Mouse (Mus musculus) G1E (cell line): ENCODE results near the gene Nr2f1. TPM values are rescaled to one million over a fixed set of nuclear protein-coding genes. Genes with fewer than 3 reads are reported as not detected.
"Not testable (repeated sequence)": the region's sequence is repeated elsewhere in the genome, so short reads cannot be mapped to it uniquely, and the experiment has no call there.

Source experiments
- ATAC-seq: 2 replicates; pipeline ENCODE4 v1.8.0; 2016; ENCODE audit warnings: mild to moderate bottlenecking; ENCODE audit not compliant: insufficient number of reproducible peaks, poor library complexity, low FRiP score, severe bottlenecking; ENCODE audit errors: extremely low read depth
- DNase-seq: peaks from one replicate; pipeline ENCODE4 v3.0.0; 2012; ENCODE audit warnings: low spot score
- H3K27me3 ChIP-seq: 2 replicates; pipeline ENCODE4 v1.6.1; 2012; ENCODE audit warnings: mild to moderate bottlenecking, low read length, inconsistent platforms; ENCODE audit not compliant: insufficient read depth
- H3K36me3 ChIP-seq: replicated peaks from 2 replicates; pipeline ENCODE3; 2012; ENCODE audit warnings: mild to moderate bottlenecking, inconsistent platforms
- H3K4me1 ChIP-seq: 2 replicates; pipeline ENCODE4 v1.6.1; 2012; ENCODE audit warnings: low read depth, low read length, inconsistent platforms, mixed read lengths; ENCODE audit not compliant: insufficient read depth
- H3K4me3 ChIP-seq: 2 replicates; pipeline ENCODE4 v1.5.1; 2012; ENCODE audit warnings: low read depth, mild to moderate bottlenecking, inconsistent platforms, low read length, moderate library complexity, mixed read lengths
- H3K9me3 ChIP-seq: replicated peaks from 2 replicates; pipeline ENCODE4 v1.6.1; 2012; ENCODE audit warnings: inconsistent platforms
- CTCF ChIP-seq: IDR thresholded peaks from 2 replicates; pipeline ENCODE4 v1.5.1; 2012; ENCODE audit warnings: low read depth, low read length, inconsistent platforms, mixed read lengths
- GATA1 ChIP-seq: IDR thresholded peaks from 2 replicates; pipeline ENCODE4 v1.6.1; 2012; ENCODE audit warnings: borderline replicate concordance, low read length, inconsistent platforms, mixed read lengths
- GATA2 ChIP-seq: IDR thresholded peaks from 2 replicates; pipeline ENCODE4 v1.6.1; 2012; ENCODE audit warnings: low read depth, low read length, inconsistent platforms, borderline replicate concordance
- POLR2AphosphoS5 ChIP-seq: IDR thresholded peaks from 2 replicates; pipeline ENCODE4 v1.6.1; 2012; ENCODE audit warnings: low read depth, low read length, inconsistent platforms; ENCODE audit not compliant: insufficient replicate concordance
- TAL1 ChIP-seq: conservative IDR thresholded peaks from 2 replicates; pipeline ENCODE4 v1.6.1; 2012; ENCODE audit warnings: low read depth, low read length, inconsistent platforms, mixed read lengths
- polyA plus RNA-seq: library from polyadenylated mRNA; stranded (reverse); fragments of >175 nt; gene quantifications from 2 replicates; pipeline ENCODE4 v1.2.3, GENCODE M21; 2012
- total RNA-seq, 2 experiments: library from RNA; stranded (forward) in 1 of 2; stranded (reverse) in 1 of 2; fragments of 200-1000 nt in 1 of 2; fragments of >200 nt in 1 of 2; fragmentation: Nextera tagmentation in 1 of 2; gene quantifications; 2 replicates each; pipeline ENCODE4 v1.2.3; 2014 to 2017

The Nr2f1 gene
- 0.83 TPM in 1 of 2 replicates, not detected in the other for total RNA-seq (2014; fragmentation: Nextera tagmentation)
- total RNA-seq (2017): 0.05 TPM in 1 of 2 replicates, not detected in the other
- polyA plus RNA-seq: 0.05 and 0.12 TPM in 2 replicates

- Histone ChIP-seq H3K27me3 (peaks cover 39% of the 10 kb centered on the region; the same call in 1 of the 2 replicates), H3K9me3 (peaks cover 22% of the 10 kb centered on the region), H3K4me1 (peaks cover 33% of the 10 kb centered on the region), H3K4me3 (no peak within 1 kb of the TSS), H3K36me3 (no peaks in the 10 kb centered on the region)
- TF ChIP-seq GATA2 (no peak), GATA1 (no peak), POLR2AphosphoS5 (no peak), TAL1 (no peak), CTCF (no peak)
- ATAC-seq (no peak), DNase-seq (no peak)
These were observed at the start of gene Nr2f1 for GRCm38 (mm10) chr13:78199642-78200160. Gene Nr2f1 (minus strand): TSS chr13:78199757.

DNA sequence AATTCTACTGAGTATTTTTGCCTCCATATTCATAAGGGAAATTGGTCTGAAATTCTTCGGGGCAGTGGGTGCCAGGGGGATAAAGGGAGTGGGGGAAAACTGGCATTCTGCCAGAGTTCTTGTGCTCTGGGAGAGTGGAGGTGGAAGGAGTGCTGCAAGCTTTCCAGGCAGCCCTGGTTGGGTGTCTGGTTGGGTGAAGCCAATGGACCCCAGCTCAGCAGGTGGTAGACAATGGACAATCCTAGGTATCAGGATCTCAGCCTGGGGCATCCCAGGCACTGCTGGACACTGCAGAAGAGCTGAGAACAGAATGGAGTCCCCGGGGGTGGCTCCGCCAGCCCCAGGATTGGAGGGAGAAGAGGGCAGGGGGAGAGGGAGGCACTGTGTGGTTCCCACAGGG, 22.1 kb upstream of the Nr2f1 start:
- Histone ChIP-seq H3K9me3 (no peaks in the 10 kb centered on the region), H3K4me1 (no peaks in the 10 kb centered on the region), H3K36me3 (no peaks in the 10 kb centered on the region), H3K27me3 (0 out of 2 replicates have a peak, but pooled peaks cover 4% of the 10 kb centered on the region), H3K4me3 (no peak overlapping the region)
- DNase-seq: no peak
- ATAC-seq: no peak
- no peak for TF ChIP-seq TAL1
- no peak for TF ChIP-seq POLR2AphosphoS5
- no peak for TF ChIP-seq GATA2
- TF ChIP-seq CTCF: no peak
- TF ChIP-seq GATA1: no peak

- not testable (repeated sequence) for H3K9me3 ChIP-seq, DNase-seq, H3K27me3 ChIP-seq, H3K36me3 ChIP-seq, H3K4me1 ChIP-seq, H3K4me3 ChIP-seq, ATAC-seq
These were observed 20.7 kb upstream of the Nr2f1 start for GRCm38 (mm10) chr13:78220238-78220637.

DNA sequence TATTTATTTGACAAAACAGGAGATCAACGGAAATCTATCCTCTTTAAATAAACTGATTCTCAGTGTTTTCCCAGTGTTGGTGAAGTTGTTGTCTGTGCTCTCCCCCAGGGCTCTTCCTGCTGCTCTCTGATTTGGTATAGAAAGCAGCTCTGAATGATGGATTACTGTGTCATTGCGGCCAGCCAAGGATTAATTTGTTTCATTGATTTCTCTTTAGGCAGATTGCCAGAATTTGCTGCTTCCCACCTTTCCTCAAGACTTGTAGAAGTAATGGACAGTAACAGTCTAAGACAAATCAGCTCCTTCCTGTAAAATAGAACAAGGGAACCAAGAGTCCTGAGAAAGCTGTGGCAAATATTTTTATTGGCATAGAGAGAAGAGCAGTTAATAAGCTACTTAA, 15.7 kb upstream of the Nr2f1 start:
- ATAC-seq (no peak), DNase-seq (no peak)
- H3K36me3 ChIP-seq: no peaks in the 10 kb centered on the region
- peaks cover 9% of the 10 kb centered on the region; the same call in 1 of the 2 replicates for H3K4me1 ChIP-seq
- no peak overlapping the region for H3K4me3 ChIP-seq
- peaks cover 19% of the 10 kb centered on the region for H3K27me3 ChIP-seq
- no peaks in the 10 kb centered on the region for H3K9me3 ChIP-seq
- TF ChIP-seq GATA1 (no peak), POLR2AphosphoS5 (no peak), GATA2 (no peak), CTCF (no peak), TAL1 (no peak)

GRCm38 (mm10) chr13:78213155-78213554, 13.6 kb upstream of the Nr2f1 start:
- Histone ChIP-seq H3K27me3 (peaks cover 31% of the 10 kb centered on the region), H3K4me1 (peaks cover 12% of the 10 kb centered on the region; the same call in 1 of the 2 replicates), H3K36me3 (no peaks in the 10 kb centered on the region), H3K9me3 (no peaks in the 10 kb centered on the region), H3K4me3 (no peak overlapping the region)
- no peak for TF ChIP-seq GATA2
- no peak for TF ChIP-seq CTCF
- TF ChIP-seq GATA1: no peak
- TF ChIP-seq POLR2AphosphoS5: no peak
- no peak for TF ChIP-seq TAL1
- ATAC-seq (no peak), DNase-seq (no peak)

GRCm38 (mm10) chr13:78212111-78212510, 12.6 kb upstream of the Nr2f1 start:
- Histone ChIP-seq H3K4me1 (peaks cover 13% of the 10 kb centered on the region; the same call in 1 of the 2 replicates), H3K4me3 (no peak overlapping the region), H3K36me3 (no peaks in the 10 kb centered on the region), H3K9me3 (no peaks in the 10 kb centered on the region), H3K27me3 (peaks cover 31% of the 10 kb centered on the region)
- no peak for ATAC-seq
- TF ChIP-seq GATA2: no peak
- no peak for TF ChIP-seq GATA1
- TF ChIP-seq POLR2AphosphoS5: no peak
- TF ChIP-seq CTCF: no peak
- no peak for TF ChIP-seq TAL1
- DNase-seq: no peak
